Mouse (Mus musculus): ENCODE measurements around the gene Crabp1.

Gene Crabp1

GRCm38 (mm10) chr9:54764561-54765217 lies at the start of gene Crabp1:
Crabp1 (plus strand) TSS chr9:54764748.
- in situ Hi-C loops (cut with MboI; ENCODE audit: low pct_unique_long_range_greater_than_20kb in 1 of 2, low sequenced_read_pairs in 2 of 2, unreplicated experiment in 1 of 2), result no loop called here

DNA sequence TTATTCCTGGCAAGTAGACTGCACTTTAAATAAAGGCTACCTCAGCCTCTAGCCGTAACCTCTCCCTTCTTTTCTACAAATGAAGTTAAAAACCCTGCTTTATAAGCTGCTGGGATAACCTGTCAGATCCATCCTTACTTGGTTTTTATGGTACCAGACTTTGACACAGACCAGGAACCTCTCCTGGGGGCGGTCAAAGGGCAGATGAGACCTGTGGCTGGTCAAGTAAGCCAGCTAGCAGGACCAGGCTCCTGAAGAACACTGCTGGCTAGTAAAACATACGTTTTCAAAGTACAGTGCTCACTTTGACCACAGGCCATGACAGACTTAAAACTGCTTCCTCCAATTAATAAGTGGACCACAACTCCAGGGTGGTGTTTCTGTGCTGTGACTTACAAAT lies 48.8 kb upstream of the Crabp1 start:
- in situ Hi-C loops (cut with MboI; ENCODE audit: low pct_unique_long_range_greater_than_20kb in 1 of 2, low sequenced_read_pairs in 2 of 2, unreplicated experiment in 1 of 2), result no loop called here

- in situ Hi-C loops (cut with MboI; ENCODE audit: low pct_unique_long_range_greater_than_20kb in 1 of 2, low sequenced_read_pairs in 2 of 2, unreplicated experiment in 1 of 2), result no loop called here
These were observed 47.0 kb upstream of the Crabp1 start for GRCm38 (mm10) chr9:54717527-54717926.

GRCm38 (mm10) chr9:54722156-54722555 lies 42.4 kb upstream of the Crabp1 start:
- in situ Hi-C loops (cut with MboI; ENCODE audit: low pct_unique_long_range_greater_than_20kb in 1 of 2, low sequenced_read_pairs in 2 of 2, unreplicated experiment in 1 of 2), result no loop called here

DNA sequence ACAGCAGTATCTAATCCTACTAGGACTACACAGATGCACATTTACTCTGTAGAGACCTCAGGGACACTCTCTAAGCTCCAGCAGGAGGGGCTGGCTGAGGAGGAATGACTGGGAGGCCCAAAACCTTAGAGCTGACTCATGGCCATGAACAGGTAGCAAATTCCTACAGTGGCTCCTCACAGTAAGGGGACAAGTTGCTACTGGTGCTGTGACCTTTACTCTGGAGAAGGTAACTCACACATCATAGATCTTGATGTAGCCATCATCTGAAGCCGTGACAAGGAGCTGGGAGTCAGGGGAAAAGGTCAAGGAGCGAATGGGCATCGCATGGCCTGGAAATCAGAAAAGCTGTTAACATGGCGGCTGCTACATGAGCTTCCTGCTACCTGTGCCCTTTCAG lies 42.0 kb upstream of the Crabp1 start:
- in situ Hi-C loops (cut with MboI; ENCODE audit: low pct_unique_long_range_greater_than_20kb in 1 of 2, low sequenced_read_pairs in 2 of 2, unreplicated experiment in 1 of 2), result no loop called here

DNA sequence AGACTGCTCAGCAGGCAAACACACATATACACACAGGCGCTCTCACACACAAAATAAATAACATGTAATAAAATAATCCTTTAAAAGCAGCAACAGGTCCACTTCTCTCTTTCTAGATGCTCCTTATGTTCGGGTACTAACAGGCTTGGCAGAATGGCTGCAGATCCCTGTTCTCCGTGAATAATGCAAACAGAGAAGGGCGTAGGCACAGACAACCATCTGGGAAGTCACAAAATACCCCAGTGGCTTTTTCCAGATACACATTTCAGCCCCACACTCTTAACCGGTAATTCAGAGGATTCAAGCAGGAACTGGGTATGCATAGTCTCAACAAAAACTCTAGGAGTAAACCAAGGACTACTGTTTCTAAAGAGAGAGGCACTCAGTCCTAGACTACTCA lies 38.2 kb upstream of the Crabp1 start:
- in situ Hi-C loops (cut with MboI; ENCODE audit: low pct_unique_long_range_greater_than_20kb in 1 of 2, low sequenced_read_pairs in 2 of 2, unreplicated experiment in 1 of 2), result no loop called here

GRCm38 (mm10) chr9:54732122-54732521 lies 32.4 kb upstream of the Crabp1 start:
- in situ Hi-C loops (cut with MboI; ENCODE audit: low pct_unique_long_range_greater_than_20kb in 1 of 2, low sequenced_read_pairs in 2 of 2, unreplicated experiment in 1 of 2), result no loop called here

- in situ Hi-C loops (cut with MboI; ENCODE audit: low pct_unique_long_range_greater_than_20kb in 1 of 2, low sequenced_read_pairs in 2 of 2, unreplicated experiment in 1 of 2), result no loop called here
These were observed 30.5 kb upstream of the Crabp1 start, which contains the start of gene Wdr61 for GRCm38 (mm10) chr9:54733921-54734638. Wdr61 (minus strand) TSS chr9:54734519.

DNA sequence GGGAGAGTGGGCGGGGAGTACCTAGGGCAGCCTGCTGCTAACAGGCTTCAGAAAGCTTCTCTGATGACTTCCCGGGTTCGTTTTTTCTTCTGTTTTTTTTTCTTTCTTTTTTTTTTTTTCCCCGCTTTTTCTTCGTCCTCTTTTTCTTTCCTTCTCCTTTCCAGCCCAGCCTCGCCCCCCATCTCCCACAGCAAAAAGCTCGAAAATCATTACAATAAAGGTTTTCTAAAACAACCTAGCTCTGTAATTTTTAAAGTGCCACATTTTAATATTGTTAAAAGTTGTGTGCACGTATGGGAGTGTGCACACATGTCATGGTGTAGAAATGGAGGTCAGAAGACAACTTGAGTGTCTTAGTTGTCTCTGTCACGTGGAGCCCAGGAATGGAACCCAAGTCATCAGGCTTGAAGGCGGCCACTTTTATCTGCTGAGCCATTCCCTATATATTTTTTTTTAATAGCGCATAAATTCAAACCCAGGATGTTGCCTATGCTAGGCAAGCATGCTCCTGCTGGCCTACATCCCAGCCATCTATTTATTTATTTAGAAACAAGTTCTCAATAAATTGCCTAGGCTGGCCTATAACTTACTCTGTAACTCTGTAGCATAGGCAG lies 29.8 kb upstream of the Crabp1 start:
- in situ Hi-C loops (cut with MboI; ENCODE audit: low pct_unique_long_range_greater_than_20kb in 1 of 2, low sequenced_read_pairs in 2 of 2, unreplicated experiment in 1 of 2), result loop anchor here in 1 of 2 experiments (5.0 kb wide), 1 partner anchor 93 kb away; no protein-coding TSS in a partner anchor

GRCm38 (mm10) chr9:54736284-54736701 lies 28.3 kb upstream of the Crabp1 start:
- in situ Hi-C loops (cut with MboI; ENCODE audit: low pct_unique_long_range_greater_than_20kb in 1 of 2, low sequenced_read_pairs in 2 of 2, unreplicated experiment in 1 of 2), result loop anchor here in 1 of 2 experiments (5.0 kb wide), 1 partner anchor 91 kb away; no protein-coding TSS in a partner anchor

- in situ Hi-C loops (cut with MboI; ENCODE audit: low pct_unique_long_range_greater_than_20kb in 1 of 2, low sequenced_read_pairs in 2 of 2, unreplicated experiment in 1 of 2), result loop anchor here in 1 of 2 experiments (5.0 kb wide), 1 partner anchor 89 kb away; no protein-coding TSS in a partner anchor
These were observed 26.2 kb upstream of the Crabp1 start for GRCm38 (mm10) chr9:54738376-54738775.

- in situ Hi-C loops (cut with MboI; ENCODE audit: low pct_unique_long_range_greater_than_20kb in 1 of 2, low sequenced_read_pairs in 2 of 2, unreplicated experiment in 1 of 2), result loop anchor here in 1 of 2 experiments (10.0 kb wide), 1 partner anchor 61 kb away; no protein-coding TSS in a partner anchor
These were observed 20.7 kb upstream of the Crabp1 start for GRCm38 (mm10) chr9:54743891-54744290.

DNA sequence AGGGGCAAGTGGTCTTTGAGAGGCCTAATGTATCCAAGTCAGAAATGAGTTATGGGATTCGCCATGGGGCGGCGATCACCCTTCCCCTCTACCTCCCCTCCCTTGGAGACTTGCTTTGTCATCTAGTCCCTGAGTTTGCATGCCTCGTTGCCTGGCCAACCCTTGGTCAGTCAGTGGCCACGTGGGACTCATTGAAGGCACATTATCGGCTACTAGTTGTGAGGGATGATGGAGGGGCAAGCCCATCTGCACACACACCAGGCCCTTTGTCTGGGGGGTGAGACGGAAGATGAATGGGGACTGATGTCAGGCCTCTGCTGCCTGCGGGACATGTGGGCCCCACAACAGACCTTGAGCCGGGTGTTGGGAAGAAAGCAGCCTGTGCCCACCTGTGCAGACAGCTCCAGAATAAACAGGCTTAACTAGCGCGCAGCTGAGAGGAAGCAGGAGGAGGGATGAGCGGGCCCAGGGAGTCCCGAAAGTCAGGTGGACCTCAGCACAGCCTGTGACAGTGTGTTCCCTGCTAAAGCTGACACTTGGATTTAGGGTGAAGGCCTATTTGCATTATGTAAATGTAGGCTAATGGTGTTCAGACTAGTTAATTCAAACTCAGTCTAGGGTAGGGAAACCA lies 18.7 kb upstream of the Crabp1 start:
- in situ Hi-C loops (cut with MboI; ENCODE audit: low pct_unique_long_range_greater_than_20kb in 1 of 2, low sequenced_read_pairs in 2 of 2, unreplicated experiment in 1 of 2), result loop anchor here in 1 of 2 experiments (10.0 kb wide), 1 partner anchor 59 kb away; no protein-coding TSS in a partner anchor

- in situ Hi-C loops (cut with MboI; ENCODE audit: low pct_unique_long_range_greater_than_20kb in 1 of 2, low sequenced_read_pairs in 2 of 2, unreplicated experiment in 1 of 2), result no loop called here
These were observed 14.2 kb upstream of the Crabp1 start for GRCm38 (mm10) chr9:54750215-54750981.

DNA sequence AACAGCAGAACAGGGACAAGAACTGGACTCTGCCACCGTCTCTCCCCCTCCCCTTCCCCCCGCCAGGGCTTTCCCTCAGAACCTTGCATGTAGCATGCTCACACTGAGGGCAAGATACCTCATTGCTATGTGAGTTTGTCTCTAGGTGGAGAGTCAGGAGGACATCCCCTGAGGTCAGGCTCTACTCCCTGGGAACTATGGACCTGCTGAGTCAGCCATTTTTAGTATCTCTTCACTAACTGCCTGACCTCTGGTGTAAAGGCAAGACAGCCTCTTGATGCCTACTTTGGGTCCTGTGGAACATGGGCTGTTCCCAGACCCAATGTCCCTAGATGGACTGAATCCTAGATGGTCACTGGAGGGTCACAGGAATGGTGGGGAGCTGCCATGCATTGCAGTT lies 12.9 kb upstream of the Crabp1 start:
- in situ Hi-C loops (cut with MboI; ENCODE audit: low pct_unique_long_range_greater_than_20kb in 1 of 2, low sequenced_read_pairs in 2 of 2, unreplicated experiment in 1 of 2), result no loop called here

- in situ Hi-C loops (cut with MboI; ENCODE audit: low pct_unique_long_range_greater_than_20kb in 1 of 2, low sequenced_read_pairs in 2 of 2, unreplicated experiment in 1 of 2), result no loop called here
These were observed 12.2 kb upstream of the Crabp1 start for GRCm38 (mm10) chr9:54752201-54752943.

- in situ Hi-C loops (cut with MboI; ENCODE audit: low pct_unique_long_range_greater_than_20kb in 1 of 2, low sequenced_read_pairs in 2 of 2, unreplicated experiment in 1 of 2), result no loop called here
These were observed 11.6 kb upstream of the Crabp1 start for GRCm38 (mm10) chr9:54752944-54753295.

DNA sequence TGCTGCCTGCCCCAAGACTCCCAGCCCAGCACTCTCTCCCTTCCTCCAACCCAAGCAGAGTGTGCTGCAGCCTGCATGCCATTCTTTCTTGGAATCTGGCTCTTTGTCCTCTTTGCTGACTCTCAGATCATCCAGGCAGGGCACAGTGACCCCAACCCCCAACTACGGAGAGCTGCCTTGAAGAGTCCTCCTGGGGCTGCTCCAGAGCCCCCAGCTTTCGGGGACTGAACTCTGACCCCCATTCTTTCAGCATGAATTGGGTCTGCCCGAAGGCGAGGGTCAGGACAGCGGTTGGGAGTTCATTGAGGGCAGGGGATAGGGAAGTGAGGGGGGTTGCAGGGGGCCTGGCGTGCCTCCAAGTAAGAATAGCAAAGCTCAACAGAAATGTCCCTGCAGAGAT lies 5.0 kb upstream of the Crabp1 start:
- in situ Hi-C loops (cut with MboI; ENCODE audit: low pct_unique_long_range_greater_than_20kb in 1 of 2, low sequenced_read_pairs in 2 of 2, unreplicated experiment in 1 of 2), result no loop called here
